Mouse (Mus musculus): ENCODE measurements around the gene Tpp1. TPM values are rescaled to one million over a fixed set of nuclear protein-coding genes. Genes with fewer than 3 reads are reported as not detected.
A peak's percentile ranks its signal among the peaks of the same experiment; 100 is the strongest.
"Not testable (repeated sequence)": the region's sequence is repeated elsewhere in the genome, so short reads cannot be mapped to it uniquely, and the experiment has no call there.

The Tpp1 gene
- total RNA-seq, 2 experiments from 2014 or later: 59.7 to 67.7 TPM

DNA sequence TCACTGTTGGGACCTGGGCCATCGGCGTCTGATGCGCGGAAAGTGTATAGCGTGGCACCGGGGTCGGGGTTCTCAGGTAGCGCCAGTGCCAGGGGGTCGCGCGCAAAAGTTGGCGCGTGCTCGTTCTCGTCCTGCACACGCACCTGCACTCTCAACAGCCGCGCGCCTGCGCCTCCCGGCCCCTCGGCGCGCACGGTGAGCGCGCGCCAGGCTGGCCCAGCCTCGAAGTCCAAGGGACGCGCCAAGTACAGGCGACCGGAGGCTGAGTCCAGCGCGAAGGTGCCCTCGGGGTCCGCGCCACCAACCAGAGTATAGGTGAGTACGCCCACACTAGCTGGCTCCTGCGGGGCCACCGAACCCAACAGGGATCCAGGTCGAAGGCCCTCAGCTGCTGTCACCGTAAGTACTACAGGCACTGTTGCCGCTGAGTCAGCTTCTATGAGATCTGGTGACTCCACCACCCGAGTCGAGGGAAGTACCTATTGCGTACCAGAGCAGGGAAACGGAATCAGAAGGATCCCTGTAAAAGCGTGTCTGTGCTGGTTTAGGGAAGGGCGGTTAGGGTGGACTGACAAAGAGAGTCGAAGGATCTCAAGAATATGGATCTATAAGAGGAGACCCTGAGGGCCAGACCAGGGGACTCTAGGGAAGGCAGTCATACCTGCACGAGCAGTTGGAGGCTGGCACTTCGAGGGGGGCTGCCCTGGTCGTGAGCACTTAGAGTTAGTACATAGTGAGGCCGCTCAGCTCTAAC lies 10.7 kb upstream of the Tpp1 start:
- no peak for DNase-seq

DNA sequence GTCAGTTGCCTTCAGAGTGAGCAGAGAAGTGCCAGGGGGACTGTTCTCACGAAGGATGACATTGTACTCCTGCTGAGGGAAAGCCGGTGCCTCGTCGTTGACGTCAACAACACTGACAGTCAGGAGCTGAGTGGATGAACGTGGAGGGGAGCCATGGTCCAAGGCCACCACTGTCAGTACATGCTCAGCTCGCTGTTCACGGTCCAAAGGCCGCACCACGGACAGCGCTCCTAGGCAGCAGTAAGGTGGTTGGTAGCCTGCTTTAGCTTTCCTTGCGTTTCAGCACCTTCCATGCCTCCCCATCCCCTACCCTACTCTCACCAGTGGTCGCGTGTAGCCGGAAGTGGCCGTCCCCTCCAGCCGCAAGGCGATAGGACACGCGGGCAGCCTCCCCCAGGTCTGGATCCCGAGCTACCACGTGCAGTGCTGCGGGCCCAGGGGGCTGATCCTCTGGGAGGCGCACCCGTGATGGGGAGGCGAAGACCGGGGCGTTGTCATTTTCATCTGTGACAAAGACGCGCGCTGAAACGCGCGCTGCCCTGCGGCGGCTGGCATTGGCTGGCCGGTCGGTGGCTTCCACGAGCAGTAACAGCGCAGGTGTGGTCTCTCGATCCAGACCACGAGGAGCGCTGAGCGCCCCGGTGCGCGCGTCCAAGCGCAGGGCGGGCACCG lies 9.9 kb upstream of the Tpp1 start:
- no peak for DNase-seq

DNA sequence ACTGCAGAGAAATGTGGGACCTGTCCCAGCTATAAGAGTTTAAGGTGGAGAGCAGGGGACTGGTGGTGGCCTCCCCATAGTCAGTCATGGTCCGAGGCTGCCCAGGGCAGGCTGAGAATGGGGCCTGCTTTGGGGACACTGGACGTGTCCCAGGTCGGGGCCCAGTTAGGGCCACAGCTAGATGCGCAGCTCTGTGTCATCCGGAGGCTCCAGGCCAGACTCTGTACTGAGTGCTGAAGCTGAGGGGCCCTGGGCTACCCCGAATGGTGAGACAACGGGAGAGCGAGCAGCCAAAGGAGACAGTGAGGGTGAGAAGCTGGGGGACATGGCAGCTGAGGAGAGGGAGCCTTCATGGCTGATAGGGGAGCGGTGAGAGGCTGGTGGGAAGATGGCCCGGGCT lies 1.2 kb upstream of the Tpp1 start:
- no peak for DNase-seq

DNA sequence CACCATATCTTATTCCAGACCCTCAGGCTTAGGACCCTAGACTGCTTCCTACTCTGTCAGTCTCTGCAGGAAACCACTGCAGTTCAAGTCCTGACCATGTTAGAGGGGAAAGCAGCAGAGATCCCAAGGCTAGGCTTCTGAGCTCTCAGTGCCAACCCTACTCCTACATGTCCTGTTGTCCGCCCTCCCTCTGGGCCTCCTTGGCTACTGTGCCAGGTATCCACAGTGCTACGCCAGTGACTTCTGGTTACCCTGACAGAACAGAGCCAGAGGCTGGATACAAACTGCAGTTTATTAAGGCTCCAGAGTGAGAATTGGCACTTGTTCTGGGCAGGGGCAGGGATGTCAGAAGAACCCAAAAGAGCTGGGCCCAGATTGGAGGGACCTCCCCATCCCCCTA lies 681 bp upstream of the Tpp1 start:
- DNase-seq: no peak

DNA sequence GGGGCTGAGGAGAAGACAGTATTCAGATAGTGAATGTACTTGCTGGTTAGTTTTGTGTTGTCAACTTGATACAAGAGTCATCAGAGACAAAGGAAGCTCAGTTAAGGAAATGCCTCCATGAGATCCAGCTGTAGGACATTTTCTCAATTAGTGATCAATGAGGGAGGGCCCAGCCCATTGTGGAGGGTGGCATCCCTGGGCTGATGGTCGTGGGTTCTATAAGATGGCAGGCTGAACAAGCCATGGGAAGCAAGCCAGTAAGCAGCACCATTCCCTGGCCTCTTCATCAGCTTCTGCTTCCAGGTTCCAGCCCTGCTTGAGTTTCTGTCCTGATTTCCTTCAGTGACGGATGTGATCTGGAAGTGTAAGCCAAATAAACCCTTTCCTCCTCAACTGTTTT lies 4.3 kb downstream of the Tpp1 start:
- DNase-seq: no peak

DNA sequence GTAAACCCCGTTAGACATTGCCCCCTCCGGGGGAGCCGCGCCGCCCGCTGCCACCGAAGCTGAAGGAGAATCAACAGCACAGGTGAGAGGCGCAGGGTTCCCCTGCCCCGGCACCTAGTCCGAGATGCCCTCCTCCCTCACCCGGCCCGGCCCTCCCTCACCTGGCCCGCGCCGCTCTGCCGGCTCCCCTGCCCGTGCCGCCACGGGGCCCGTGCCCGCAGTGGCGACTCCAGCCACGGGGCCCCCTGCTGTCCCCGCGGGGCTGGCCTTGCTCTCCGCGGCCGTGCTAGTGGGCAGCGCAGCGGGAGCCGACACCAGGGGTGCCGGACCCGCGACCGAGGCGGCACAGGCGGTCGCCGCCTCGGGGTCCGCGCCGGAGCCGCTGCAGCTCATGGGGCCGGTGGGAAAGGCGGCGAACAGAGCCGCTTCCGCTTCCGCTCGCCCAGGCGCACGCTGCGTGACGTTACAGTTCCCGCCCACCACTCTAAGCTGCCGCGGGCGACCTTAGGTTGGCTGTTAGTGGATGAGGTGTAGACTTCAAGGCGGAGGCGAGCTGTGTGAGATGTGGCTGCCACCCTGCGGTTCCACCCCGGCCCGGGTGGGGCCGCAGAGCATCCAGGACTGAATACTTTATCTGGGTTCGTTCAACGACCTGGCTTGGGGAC lies 8.0 kb downstream of the Tpp1 start, which contains the start of gene Taf10:
Gene Taf10 (minus strand): TSS at position 436 of the 665 bp plus-strand sequence.
- DNase-seq: peak; percentile 84 to 85

DNA sequence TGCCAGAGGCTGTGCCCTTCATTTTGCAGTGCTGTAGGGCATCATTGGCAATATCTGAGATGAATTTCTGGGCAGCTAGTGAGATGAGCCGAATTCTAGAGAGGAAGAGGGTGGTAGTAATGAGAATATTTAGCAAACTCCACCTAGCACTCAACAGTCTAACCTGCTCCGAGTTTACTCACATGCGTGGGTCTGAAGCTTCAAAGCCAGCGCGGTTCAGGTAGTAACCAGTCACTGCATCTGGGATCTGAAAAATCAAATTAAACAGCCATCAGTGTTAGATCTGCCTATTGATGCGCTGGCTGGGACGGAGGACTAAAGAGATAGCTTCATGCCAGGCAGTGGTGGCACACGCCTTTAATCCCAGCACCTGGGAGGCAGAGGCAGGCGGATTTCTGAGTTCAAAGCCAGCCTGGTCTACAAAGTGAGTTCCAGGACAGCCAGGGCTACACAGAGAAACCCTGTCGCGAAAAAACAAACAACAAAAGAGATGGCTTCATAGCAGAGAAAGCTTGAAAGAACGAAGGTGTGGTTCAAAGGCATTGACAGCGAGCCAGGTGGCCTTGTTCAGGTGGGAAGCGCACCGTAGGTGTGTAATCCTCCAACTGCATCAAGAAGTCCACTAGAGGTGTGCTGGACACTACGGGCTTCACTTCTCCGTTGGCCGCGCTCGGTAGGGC lies 8.6 kb downstream of the Tpp1 start:
- DNase-seq: not testable (repeated sequence)

DNA sequence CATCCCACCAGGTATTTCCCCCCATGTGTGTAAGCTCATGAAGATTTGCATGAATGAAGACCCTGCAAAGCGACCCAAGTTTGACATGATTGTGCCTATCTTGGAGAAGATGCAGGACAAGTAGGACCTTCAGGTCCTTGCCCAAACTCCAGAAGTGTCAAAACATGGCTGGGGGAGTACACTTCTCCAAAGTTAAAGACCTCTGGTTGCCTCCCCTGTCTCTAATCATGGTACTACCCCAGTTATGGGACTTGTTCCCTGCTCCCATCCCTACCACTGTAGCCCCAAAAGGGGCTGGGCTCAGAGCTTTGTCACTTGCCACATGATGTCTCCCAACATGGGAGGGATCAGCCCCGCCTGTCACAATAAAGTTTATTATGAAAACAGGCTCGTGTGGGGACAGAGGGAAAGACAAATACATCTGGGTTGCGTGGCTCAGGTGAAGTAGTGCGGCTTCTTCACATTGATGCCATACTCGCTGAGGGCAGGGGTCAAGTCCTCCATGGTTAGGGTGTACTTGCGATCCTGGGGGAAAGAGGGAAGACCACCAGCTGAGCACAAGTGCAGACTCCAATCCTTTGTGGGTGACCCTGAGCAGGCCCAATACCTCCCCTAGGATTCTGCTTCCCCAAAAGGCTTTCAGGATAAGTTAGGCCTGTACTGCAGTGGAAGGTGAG lies 9.4 kb downstream of the Tpp1 start:
- DNase-seq: not testable (repeated sequence)

DNA sequence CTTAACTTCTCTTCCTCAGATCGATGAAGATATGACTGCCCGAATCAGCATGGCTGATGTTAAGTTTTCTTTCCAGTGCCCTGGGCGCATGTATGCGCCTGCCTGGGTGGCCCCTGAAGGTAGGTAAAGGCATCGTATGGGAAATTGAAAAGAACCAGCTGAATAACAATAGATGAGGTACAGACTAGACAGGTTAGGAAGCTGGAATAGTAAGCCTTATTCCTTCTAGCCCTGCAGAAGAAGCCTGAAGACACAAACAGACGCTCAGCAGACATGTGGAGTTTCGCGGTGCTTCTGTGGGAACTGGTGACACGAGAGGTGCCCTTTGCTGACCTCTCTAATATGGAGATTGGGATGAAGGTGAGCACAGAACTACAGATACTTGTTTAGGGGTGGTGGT lies 10.1 kb downstream of the Tpp1 start:
- no peak for DNase-seq

DNA sequence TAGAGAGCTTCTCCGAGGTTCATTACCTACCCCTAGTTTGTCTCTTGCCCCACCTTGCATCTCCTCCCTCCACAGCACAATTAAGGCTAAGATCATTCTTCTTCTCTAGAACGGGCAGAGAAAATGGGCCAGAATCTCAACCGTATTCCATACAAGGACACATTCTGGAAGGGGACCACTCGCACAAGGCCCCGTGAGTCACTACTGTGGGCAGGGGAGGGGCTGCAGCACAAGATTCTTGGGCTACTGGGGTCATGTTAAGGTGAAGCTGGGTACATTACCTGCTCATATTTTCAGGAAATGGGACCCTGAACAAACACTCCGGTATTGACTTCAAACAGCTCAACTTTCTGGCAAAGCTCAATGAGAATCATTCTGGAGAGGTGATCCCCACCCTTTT lies 11.2 kb downstream of the Tpp1 start:
- no peak for DNase-seq

DNA sequence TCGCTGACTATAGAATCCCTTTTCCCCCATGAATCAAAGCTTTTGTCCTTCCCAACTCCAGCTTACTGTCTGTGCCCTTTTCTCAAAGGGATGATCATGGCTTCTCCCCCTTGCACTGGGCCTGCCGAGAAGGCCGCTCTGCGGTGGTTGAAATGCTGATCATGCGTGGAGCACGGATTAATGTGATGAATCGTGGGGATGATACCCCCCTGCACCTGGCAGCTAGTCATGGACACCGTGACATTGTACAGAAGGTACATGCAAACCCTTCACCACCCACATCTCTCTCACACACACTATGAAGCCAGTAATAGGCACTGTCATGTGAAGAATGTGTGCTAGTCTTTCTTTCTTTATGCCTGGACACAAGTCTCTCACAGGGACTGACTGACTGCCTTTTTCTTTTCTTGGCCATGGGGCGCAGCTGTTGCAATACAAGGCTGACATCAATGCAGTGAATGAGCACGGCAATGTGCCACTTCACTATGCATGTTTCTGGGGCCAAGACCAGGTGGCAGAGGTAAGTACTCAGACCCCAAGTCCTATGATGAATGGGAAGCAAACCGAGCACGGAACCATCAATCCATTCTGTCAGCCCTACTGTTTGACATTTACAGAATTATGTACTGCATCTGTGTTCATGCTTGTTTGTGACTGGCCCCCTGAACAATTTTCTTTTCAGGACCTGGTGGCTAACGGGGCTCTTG lies 11.8 kb downstream of the Tpp1 start:
- no peak for DNase-seq

DNA sequence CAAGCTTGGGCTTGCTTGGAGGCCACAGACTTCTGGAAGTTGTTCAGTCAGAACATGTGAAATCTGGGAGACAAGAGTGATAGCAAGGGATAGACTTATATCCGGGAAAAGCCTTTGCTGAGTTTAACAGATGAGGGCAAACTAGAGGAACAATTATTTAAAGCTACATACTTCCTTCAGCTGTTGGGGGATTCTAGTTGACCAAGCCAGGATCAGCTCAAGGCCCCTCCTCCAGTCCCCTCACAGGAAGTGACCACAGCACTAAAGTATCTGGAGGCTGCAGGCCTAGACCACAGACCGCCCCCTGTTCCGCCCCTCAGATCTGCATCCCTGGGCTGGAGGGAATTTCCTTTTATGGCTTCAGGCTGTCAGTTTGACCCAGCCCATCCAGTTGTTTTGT lies 13.1 kb downstream of the Tpp1 start:
- DNase-seq: no peak

DNA sequence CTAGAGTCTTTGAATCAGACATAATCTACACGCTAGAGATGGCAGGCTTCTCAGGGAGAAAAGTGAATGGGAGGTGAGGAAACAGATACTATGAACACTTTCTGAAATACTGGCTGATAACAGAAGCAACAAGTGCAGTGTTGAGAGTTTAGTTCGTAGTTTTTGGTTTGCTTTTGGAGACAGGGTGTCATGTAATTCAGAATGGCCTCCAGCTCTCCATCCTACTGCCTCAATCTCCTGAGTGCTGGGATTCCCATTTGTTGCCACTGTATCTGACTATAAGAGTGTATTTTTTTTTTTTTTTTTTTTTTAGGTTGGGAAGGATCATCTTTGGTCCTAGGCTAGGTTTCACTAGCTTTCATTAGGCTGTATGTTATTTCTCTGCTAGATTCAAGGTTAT lies 13.7 kb downstream of the Tpp1 start:
- DNase-seq: no peak

DNA sequence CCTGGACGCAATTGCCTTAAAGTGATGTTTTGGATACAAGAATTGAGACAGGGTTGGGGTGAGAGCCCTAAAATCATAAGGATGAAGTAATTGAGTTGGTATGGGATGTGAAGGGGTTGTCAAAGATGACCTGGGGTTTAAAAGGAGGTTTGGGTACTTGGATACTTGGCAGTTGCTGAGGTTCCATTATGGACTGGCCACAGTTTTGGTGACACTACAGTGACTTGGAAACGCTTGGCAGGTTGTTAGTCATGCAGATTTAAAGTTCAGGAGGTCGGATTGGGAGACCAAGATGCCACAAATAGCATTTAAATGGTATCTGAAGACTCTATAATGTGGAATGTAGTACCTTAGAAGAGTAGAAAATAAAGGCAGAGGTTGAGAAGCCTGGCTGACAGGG lies 14.4 kb downstream of the Tpp1 start:
- DNase-seq: no peak

DNA sequence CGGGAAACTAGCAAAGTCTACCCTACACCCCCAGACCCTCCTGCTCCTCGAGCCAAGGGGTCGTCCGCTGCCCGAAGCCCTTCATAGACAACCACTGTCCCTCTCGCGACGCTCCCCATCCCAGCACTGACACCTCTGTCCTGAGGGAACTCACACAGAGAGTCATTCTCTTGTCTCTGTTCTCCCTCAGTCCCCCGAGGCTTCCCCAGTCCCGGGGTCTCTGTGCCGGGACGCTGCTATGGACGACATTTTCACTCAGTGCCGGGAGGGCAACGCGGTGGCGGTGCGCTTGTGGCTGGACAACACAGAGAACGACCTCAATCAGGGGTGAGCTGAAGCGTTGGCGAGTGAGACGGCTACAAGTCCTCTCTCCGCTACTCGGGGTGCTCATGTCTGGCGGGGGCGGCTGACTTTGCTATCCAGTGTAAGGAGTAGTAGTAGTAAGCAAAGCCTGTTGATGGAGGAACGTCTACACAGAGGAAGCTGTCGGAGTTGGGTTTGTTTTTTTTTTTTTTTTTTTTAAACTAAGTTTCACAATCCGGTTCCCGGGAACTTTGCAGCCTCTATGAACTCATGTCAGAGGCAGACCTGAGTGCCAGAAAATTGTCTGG lies 15.0 kb downstream of the Tpp1 start, which contains the start of gene Rrp8:
Gene Rrp8 (minus strand): TSS at position 475 of the 611 bp plus-strand sequence.
- DNase-seq: peak; percentile 28 to 46

DNA sequence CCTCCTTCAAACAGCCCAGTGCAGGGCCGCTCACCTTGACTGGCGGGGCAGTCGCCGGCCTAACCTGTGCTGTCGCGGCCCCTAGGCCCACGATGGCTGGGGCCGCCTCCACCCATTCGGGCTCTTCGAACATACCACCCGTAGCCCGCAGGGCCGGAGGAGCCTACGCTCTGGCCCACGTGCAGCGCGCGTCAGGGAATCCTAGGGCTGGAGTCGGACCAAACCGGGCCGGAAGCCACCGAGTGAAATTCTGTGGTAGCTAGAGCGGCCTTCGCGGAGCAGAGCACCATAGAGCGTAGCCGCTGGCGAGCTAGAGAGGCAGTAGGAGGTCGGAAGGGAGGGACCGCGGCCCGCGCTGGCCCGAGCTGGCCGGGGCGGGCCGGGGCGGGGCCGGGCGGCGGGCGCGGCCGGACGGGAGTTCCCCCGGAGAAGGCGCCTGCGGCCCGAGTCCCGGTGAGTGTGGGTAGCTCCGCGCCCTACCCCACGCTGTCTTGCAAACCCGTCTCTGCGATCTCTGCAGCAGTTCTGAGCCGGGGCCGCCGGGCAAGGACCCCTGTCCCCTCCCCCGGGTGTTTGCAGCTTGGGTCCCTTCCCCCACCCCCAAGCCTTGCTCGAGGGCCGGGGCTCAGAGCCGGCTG lies 15.7 kb downstream of the Tpp1 start, which contains the start of gene Ilk:
Gene Ilk (plus strand): TSS at position 329 of the 638 bp plus-strand sequence.
- peak; percentile 91 to 92 for DNase-seq

DNA sequence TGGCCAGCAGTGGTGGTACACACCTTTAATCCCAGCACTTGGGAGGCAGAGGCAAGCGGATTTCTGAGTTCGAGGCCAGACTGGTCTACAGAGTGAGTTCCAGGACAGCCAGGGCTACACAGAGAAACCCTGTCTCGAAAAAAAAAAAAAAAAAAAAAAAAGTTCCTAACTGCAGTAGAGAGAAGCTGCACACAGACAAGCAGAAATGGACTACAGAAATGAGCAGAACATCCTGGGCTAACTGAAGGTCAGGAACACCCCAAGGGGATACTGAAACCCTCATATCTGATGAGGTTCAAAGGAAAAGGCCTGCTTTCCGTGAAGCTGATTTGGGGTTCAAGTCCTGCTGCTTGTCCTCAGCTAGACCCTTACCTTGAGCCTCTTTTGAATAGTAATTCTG lies 16.6 kb downstream of the Tpp1 start:
- not testable (repeated sequence) for DNase-seq

DNA sequence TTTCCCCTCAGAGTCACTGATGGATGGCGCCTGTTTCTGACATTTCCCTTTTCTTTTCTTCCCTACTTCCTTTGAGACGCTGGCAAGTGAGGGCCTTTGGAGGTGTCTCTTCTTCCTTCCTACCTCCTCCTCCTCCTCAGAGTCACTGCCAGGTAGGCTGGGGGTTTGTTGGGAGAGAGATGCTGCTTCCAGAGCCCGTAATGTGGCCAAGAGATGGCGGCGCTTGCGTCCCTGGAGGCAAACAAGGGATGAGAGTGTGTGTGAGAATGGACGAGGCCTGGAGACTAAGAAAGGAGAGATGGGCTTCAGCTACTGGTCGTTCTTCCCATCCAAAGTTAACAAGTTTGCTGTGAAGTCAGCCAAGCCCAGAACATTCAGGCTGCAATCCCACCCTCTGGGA lies 17.2 kb downstream of the Tpp1 start:
- no peak for DNase-seq

DNA sequence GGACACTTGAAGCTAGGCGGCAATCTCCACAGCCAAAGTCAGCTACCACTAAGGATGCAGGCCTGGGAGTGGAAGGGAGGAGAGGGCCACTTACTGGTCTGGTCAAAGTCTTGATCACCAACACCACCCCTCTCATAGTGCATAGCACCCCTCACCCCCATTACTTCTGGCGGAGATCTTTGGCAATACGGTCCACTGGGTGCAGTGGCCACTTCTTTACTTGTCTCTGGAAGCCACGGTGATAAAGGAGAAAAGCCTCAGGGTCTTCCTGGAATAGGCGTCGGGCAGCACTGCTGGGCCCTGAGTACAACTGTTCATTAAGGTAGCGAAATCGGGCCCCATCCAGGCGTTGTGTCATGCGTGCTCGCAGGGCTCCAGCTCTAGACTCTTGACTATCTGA lies 18.2 kb downstream of the Tpp1 start:
- no peak for DNase-seq

DNA sequence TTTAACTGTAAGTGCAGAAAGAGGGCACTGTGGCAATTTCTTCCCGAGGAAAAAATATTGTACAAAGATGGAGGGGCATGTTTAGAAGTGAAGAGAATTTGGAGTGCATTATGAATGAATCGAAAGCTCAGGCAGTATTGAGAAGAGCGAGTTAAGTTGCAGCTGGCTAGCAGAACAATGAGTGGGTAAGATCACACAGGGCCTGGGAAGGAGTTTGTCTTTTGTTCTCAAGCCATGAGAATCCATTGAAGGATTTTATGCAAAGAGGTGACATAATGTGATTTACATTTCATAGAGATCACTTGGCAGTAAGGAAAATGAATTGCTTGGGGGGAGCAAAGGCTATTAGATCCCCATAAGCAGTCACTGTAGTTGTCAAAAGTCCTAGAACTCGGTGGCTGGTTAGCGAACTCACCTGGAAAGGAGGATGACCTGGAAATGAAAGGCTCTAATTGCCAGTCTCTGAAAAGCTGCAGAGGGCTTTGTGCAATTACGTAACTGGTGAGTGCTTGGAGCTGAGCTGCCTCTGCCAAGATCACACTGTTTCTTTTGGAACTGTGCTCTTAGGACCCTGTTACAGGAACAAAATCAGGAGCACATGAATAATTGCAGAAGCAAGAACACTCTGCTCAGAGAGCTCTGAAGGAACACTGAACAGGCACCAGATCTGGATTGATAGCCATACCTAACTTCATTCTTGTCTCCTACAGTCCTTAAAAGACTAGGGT lies 23.2 kb downstream of the Tpp1 start:
- DNase-seq: peak; percentile 31 to 37

All from layer of hippocampus, postnatal 36 days (tissue).